Mouse (Mus musculus): ENCODE measurements around the gene Tbc1d2b.

Gene Tbc1d2b

GRCm38 (mm10) chr9:90270193-90270943 is at the start of gene Tbc1d2b:
Tbc1d2b (minus strand) TSS chr9:90270804.
- peak; percentile 78 to 89 for DNase-seq

- peak; percentile 29 to 31 for DNase-seq
These were observed 45.7 kb upstream of the Tbc1d2b start for GRCm38 (mm10) chr9:90316300-90316699.

GRCm38 (mm10) chr9:90315662-90316061 is 45.1 kb upstream of the Tbc1d2b start:
- no peak for DNase-seq

- DNase-seq = no peak
These were observed 33.6 kb upstream of the Tbc1d2b start for GRCm38 (mm10) chr9:90304254-90304653.

GRCm38 (mm10) chr9:90303101-90303835 is 32.7 kb upstream of the Tbc1d2b start:
- DNase-seq = no peak

GRCm38 (mm10) chr9:90302670-90303069 is 32.1 kb upstream of the Tbc1d2b start:
- no peak for DNase-seq

- DNase-seq = no peak
These were observed 30.6 kb upstream of the Tbc1d2b start for GRCm38 (mm10) chr9:90301081-90301688.

- DNase-seq = no peak
These were observed 27.0 kb upstream of the Tbc1d2b start for GRCm38 (mm10) chr9:90297637-90298036.

- no peak for DNase-seq
These were observed 23.2 kb upstream of the Tbc1d2b start for GRCm38 (mm10) chr9:90293641-90294398.

- DNase-seq = no peak
These were observed 7.8 kb upstream of the Tbc1d2b start for GRCm38 (mm10) chr9:90278397-90278796.

- no peak for DNase-seq
These were observed 7.3 kb upstream of the Tbc1d2b start for GRCm38 (mm10) chr9:90277884-90278283.

GRCm38 (mm10) chr9:90276779-90277178 is 6.2 kb upstream of the Tbc1d2b start:
- DNase-seq = no peak

- DNase-seq = no peak
These were observed 5.3 kb upstream of the Tbc1d2b start for GRCm38 (mm10) chr9:90275906-90276305.

- DNase-seq = no peak
These were observed 4.9 kb upstream of the Tbc1d2b start for GRCm38 (mm10) chr9:90275500-90275899.

GRCm38 (mm10) chr9:90274516-90274915 is 3.9 kb upstream of the Tbc1d2b start:
- DNase-seq = no peak

GRCm38 (mm10) chr9:90272346-90272745 is 1.7 kb upstream of the Tbc1d2b start:
- DNase-seq = no peak

GRCm38 (mm10) chr9:90271541-90272090 is 1.0 kb upstream of the Tbc1d2b start:
- no peak for DNase-seq

- no peak for DNase-seq
These were observed 316 bp upstream of the Tbc1d2b start for GRCm38 (mm10) chr9:90270944-90271295.

GRCm38 (mm10) chr9:90269011-90269681 is 1.5 kb downstream of the Tbc1d2b start:
- DNase-seq = peak; percentile 41 to 42

GRCm38 (mm10) chr9:90266926-90267325 is 3.7 kb downstream of the Tbc1d2b start:
- DNase-seq = no peak

GRCm38 (mm10) chr9:90266059-90266458 is 4.5 kb downstream of the Tbc1d2b start:
- DNase-seq = peak in 1 of 2 experiments; percentile 1

All from cerebellum, adult 18-20 months (tissue).